Mouse (Mus musculus) erythroblast, embryonic 14.5 days (primary cell): ENCODE data around the gene Ccdc85c. TPM values are rescaled to one million over a fixed set of nuclear protein-coding genes. Genes with fewer than 3 reads are reported as not detected.

ENCODE experiments used
- H3K27me3 ChIP-seq: 2 replicates; pipeline ENCODE4 v1.6.1; 2012; ENCODE audit warnings: inconsistent platforms; ENCODE audit not compliant: control insufficient read depth
- H3K36me3 ChIP-seq: 2 replicates; pipeline ENCODE4 v1.6.1; 2012; ENCODE audit warnings: mild to moderate bottlenecking, inconsistent platforms; ENCODE audit not compliant: control insufficient read depth
- H3K4me1 ChIP-seq: 2 replicates; pipeline ENCODE4 v1.6.1; 2012; ENCODE audit warnings: inconsistent platforms; ENCODE audit not compliant: control insufficient read depth
- H3K4me3 ChIP-seq: replicated peaks from 2 replicates; pipeline ENCODE3; 2012; ENCODE audit warnings: moderate library complexity, mild to moderate bottlenecking, inconsistent platforms
- H3K9me3 ChIP-seq: 2 replicates; pipeline ENCODE4 v1.6.1; 2012; ENCODE audit warnings: low read length, inconsistent platforms, mixed read lengths; ENCODE audit not compliant: control insufficient read depth
- GATA1 ChIP-seq: IDR thresholded peaks from 2 replicates; pipeline ENCODE4 v1.6.1; 2012; ENCODE audit warnings: low read length, inconsistent platforms, mixed read lengths
- TAL1 ChIP-seq: IDR thresholded peaks from 3 replicates; pipeline ENCODE4 v1.6.1; 2012; ENCODE audit warnings: low read length, inconsistent platforms, mixed read lengths
- polyA plus RNA-seq: library from polyadenylated mRNA; stranded (reverse); fragments of >175 nt; gene quantifications from 2 replicates; pipeline ENCODE4 v1.2.3, GENCODE M21; 2012

Gene Ccdc85c
- polyA plus RNA-seq, 1 experiment: 0.23 TPM

GRCm38 (mm10) chr12:108206641-108207040 lies 68.6 kb downstream of the Ccdc85c start:
- H3K36me3 ChIP-seq: peaks cover 38% of the 10 kb centered on the region
- no peak overlapping the region for H3K4me3 ChIP-seq
- TF ChIP-seq GATA1 (no peak), TAL1 (no peak)
- no peaks in the 10 kb centered on the region for H3K27me3 ChIP-seq
- no peaks in the 10 kb centered on the region for H3K4me1 ChIP-seq
- no peaks in the 10 kb centered on the region for H3K9me3 ChIP-seq

- Histone ChIP-seq H3K4me3 (no peak overlapping the region), H3K27me3 (no peaks in the 10 kb centered on the region), H3K9me3 (no peaks in the 10 kb centered on the region), H3K36me3 (peaks cover 54% of the 10 kb centered on the region), H3K4me1 (no peaks in the 10 kb centered on the region)
- TF ChIP-seq TAL1 (no peak), GATA1 (no peak)
Observed at GRCm38 (mm10) chr12:108204978-108205377, 70.2 kb downstream of the Ccdc85c start.

- no peaks in the 10 kb centered on the region for H3K9me3 ChIP-seq
- no peak overlapping the region for H3K4me3 ChIP-seq
- no peak for TF ChIP-seq GATA1
- no peak for TF ChIP-seq TAL1
- H3K4me1 ChIP-seq: no peaks in the 10 kb centered on the region
- peaks cover 65% of the 10 kb centered on the region for H3K36me3 ChIP-seq
- H3K27me3 ChIP-seq: no peaks in the 10 kb centered on the region
Observed at GRCm38 (mm10) chr12:108203895-108204294, 71.3 kb downstream of the Ccdc85c start.

- TF ChIP-seq TAL1 (no peak), GATA1 (no peak)
- peaks cover 93% of the 10 kb centered on the region for H3K36me3 ChIP-seq
- no peak overlapping the region for H3K4me3 ChIP-seq
- H3K4me1 ChIP-seq: no peaks in the 10 kb centered on the region
- H3K9me3 ChIP-seq: no peaks in the 10 kb centered on the region
- H3K27me3 ChIP-seq: no peaks in the 10 kb centered on the region
Observed at GRCm38 (mm10) chr12:108200094-108200493, 75.1 kb downstream of the Ccdc85c start.

GRCm38 (mm10) chr12:108198447-108198846 lies 76.8 kb downstream of the Ccdc85c start:
- Histone ChIP-seq H3K4me3 (no peak overlapping the region), H3K27me3 (no peaks in the 10 kb centered on the region), H3K36me3 (peaks cover 99% of the 10 kb centered on the region), H3K4me1 (no peaks in the 10 kb centered on the region), H3K9me3 (no peaks in the 10 kb centered on the region)
- TF ChIP-seq TAL1 (no peak), GATA1 (no peak)

GRCm38 (mm10) chr12:108195761-108196160 lies 79.5 kb downstream of the Ccdc85c start:
- no peaks in the 10 kb centered on the region for H3K27me3 ChIP-seq
- TF ChIP-seq TAL1 (no peak), GATA1 (no peak)
- H3K4me3 ChIP-seq: no peak overlapping the region
- no peaks in the 10 kb centered on the region for H3K4me1 ChIP-seq
- no peaks in the 10 kb centered on the region for H3K9me3 ChIP-seq
- peaks cover 99% of the 10 kb centered on the region for H3K36me3 ChIP-seq

GRCm38 (mm10) chr12:108193878-108194277 lies 81.3 kb downstream of the Ccdc85c start:
- Histone ChIP-seq H3K27me3 (no peaks in the 10 kb centered on the region), H3K36me3 (peaks cover 98% of the 10 kb centered on the region), H3K4me3 (no peak overlapping the region), H3K9me3 (no peaks in the 10 kb centered on the region), H3K4me1 (no peaks in the 10 kb centered on the region)
- TF ChIP-seq GATA1: no peak
- TF ChIP-seq TAL1: no peak

GRCm38 (mm10) chr12:108187541-108188091 lies 87.6 kb downstream of the Ccdc85c start:
- Histone ChIP-seq H3K4me1 (no peaks in the 10 kb centered on the region), H3K27me3 (no peaks in the 10 kb centered on the region), H3K9me3 (no peaks in the 10 kb centered on the region), H3K4me3 (no peak overlapping the region), H3K36me3 (peaks cover 93% of the 10 kb centered on the region)
- no peak for TF ChIP-seq GATA1
- TF ChIP-seq TAL1: no peak

GRCm38 (mm10) chr12:108181716-108182115 lies 93.5 kb downstream of the Ccdc85c start:
- Histone ChIP-seq H3K9me3 (no peaks in the 10 kb centered on the region), H3K27me3 (no peaks in the 10 kb centered on the region), H3K4me1 (peaks cover 37% of the 10 kb centered on the region), H3K36me3 (peaks cover 66% of the 10 kb centered on the region), H3K4me3 (no peak overlapping the region)
- TF ChIP-seq GATA1 (no peak), TAL1 (no peak)
